Mouse (Mus musculus) thymus, adult 2 months (tissue): ENCODE data around the gene Bst1. TPM values are rescaled to one million over a fixed set of nuclear protein-coding genes. Genes with fewer than 3 reads are reported as not detected.

ENCODE experiments used
- DNase-seq: peaks from one replicate; pipeline ENCODE4 v3.0.0; 2021
- H3K27ac ChIP-seq: fragments of 200-500 bp; 2 replicates; pipeline ENCODE4 v1.5.1; 2012; ENCODE audit warnings: low read length, control low read depth; ENCODE audit not compliant: control insufficient read depth, insufficient read depth
- H3K27me3 ChIP-seq: fragments of 200-500 bp; 2 replicates; pipeline ENCODE4 v1.6.1; 2012; ENCODE audit warnings: mild to moderate bottlenecking, low read length, moderate library complexity, mixed read lengths; ENCODE audit not compliant: control insufficient read depth, insufficient read depth
- H3K36me3 ChIP-seq: fragments of 200-500 bp; 2 replicates; pipeline ENCODE4 v1.6.1; 2012; ENCODE audit warnings: mild to moderate bottlenecking, low read length, moderate library complexity; ENCODE audit not compliant: control insufficient read depth, insufficient read depth
- H3K4me1 ChIP-seq: fragments of 200-500 bp; replicated peaks from 2 replicates; pipeline ENCODE4 v1.6.1; 2012; ENCODE audit warnings: low read length; ENCODE audit not compliant: control insufficient read depth, insufficient read depth
- H3K4me3 ChIP-seq: fragments of 200-500 bp; 2 replicates; pipeline ENCODE4 v1.5.1; 2012; ENCODE audit warnings: mild to moderate bottlenecking, low read length, control low read depth, moderate library complexity; ENCODE audit not compliant: control insufficient read depth, insufficient read depth
- CTCF ChIP-seq: fragments of 200-500 bp; IDR thresholded peaks from 2 replicates; pipeline ENCODE4 v1.5.1; 2012; ENCODE audit warnings: mild to moderate bottlenecking, control low read depth, low read length, moderate library complexity, borderline replicate concordance; ENCODE audit not compliant: control insufficient read depth, poor library complexity, insufficient read depth; ENCODE audit errors: extremely low read depth
- POLR2A ChIP-seq: fragments of 200-500 bp; IDR thresholded peaks from 2 replicates; pipeline ENCODE4 v1.6.1; 2012; ENCODE audit warnings: mild to moderate bottlenecking, low read length, control low read depth, moderate library complexity; ENCODE audit not compliant: control insufficient read depth, poor library complexity, insufficient read depth; ENCODE audit errors: extremely low read depth
- WGBS: fragments of 180-500 bp; shearing (Covaris S2); methylation state at CpG from one replicate; pipeline ENCODE4 v1.1.7; 2018; 5-methylcytosine and 5-hydroxymethylcytosine counted together
- polyA plus RNA-seq: library from polyadenylated mRNA; depleted of rRNA; stranded (reverse); fragments of >200 nt; gene quantifications from 2 replicates; pipeline ENCODE4 v1.2.3, GENCODE M21; 2012

The Bst1 gene
- polyA plus RNA-seq, 1 experiment = 2.6 TPM

GRCm38 (mm10) chr5:43842576-43843155, 24.0 kb downstream of the Bst1 start:
- H3K36me3 ChIP-seq = no peaks in the 10 kb centered on the region
- 87% methylated on average over 3 of the region's 3 CpGs for WGBS
- TF ChIP-seq CTCF (no peak), POLR2A (no peak)
- no peak overlapping the region for H3K27ac ChIP-seq
- H3K4me1 ChIP-seq = no peaks in the 10 kb centered on the region
- no peak overlapping the region for H3K4me3 ChIP-seq
- no peak for DNase-seq
- H3K27me3 ChIP-seq = no peaks in the 10 kb centered on the region

- DNase-seq = no peak
- no peak for TF ChIP-seq CTCF
- no peak for TF ChIP-seq POLR2A
- Histone ChIP-seq H3K4me3 (no peak overlapping the region), H3K27me3 (no peaks in the 10 kb centered on the region), H3K27ac (no peak overlapping the region), H3K36me3 (no peaks in the 10 kb centered on the region), H3K4me1 (no peaks in the 10 kb centered on the region)
- WGBS = 94% methylated on average over 5 of the region's 5 CpGs
Observed at GRCm38 (mm10) chr5:43845083-43845482, 26.4 kb downstream of the Bst1 start.

- TF ChIP-seq CTCF (no peak), POLR2A (no peak)
- WGBS = 74% methylated on average over 1 of the region's 1 CpGs
- no peak overlapping the region for H3K27ac ChIP-seq
- no peak overlapping the region for H3K4me3 ChIP-seq
- DNase-seq = no peak
- H3K27me3 ChIP-seq = no peaks in the 10 kb centered on the region
- no peaks in the 10 kb centered on the region for H3K4me1 ChIP-seq
- no peaks in the 10 kb centered on the region for H3K36me3 ChIP-seq
Observed at GRCm38 (mm10) chr5:43845646-43846045, 27.0 kb downstream of the Bst1 start.

- Histone ChIP-seq H3K27me3 (no peaks in the 10 kb centered on the region), H3K36me3 (no peaks in the 10 kb centered on the region), H3K4me3 (no peak overlapping the region), H3K27ac (no peak overlapping the region), H3K4me1 (no peaks in the 10 kb centered on the region)
- no peak for TF ChIP-seq POLR2A
- no peak for TF ChIP-seq CTCF
- no peak for DNase-seq
- WGBS = 88% methylated on average over 2 of the region's 2 CpGs
Observed at GRCm38 (mm10) chr5:43846227-43846626, 27.5 kb downstream of the Bst1 start.

- Histone ChIP-seq H3K4me1 (no peaks in the 10 kb centered on the region), H3K27me3 (no peaks in the 10 kb centered on the region), H3K4me3 (no peak overlapping the region), H3K36me3 (no peaks in the 10 kb centered on the region), H3K27ac (no peak overlapping the region)
- no peak for TF ChIP-seq CTCF
- no peak for TF ChIP-seq POLR2A
- no peak for DNase-seq
Observed at GRCm38 (mm10) chr5:43847555-43847954, 28.9 kb downstream of the Bst1 start.

GRCm38 (mm10) chr5:43848275-43848674, 29.6 kb downstream of the Bst1 start:
- no peak overlapping the region for H3K4me3 ChIP-seq

GRCm38 (mm10) chr5:43853096-43853867, 34.6 kb downstream of the Bst1 start:
- 56% methylated on average over 11 of the region's 11 CpGs for WGBS

More at GRCm38 (mm10) chr5:43848275-43848674, 29.6 kb downstream of the Bst1 start:
- Histone ChIP-seq H3K36me3 (no peaks in the 10 kb centered on the region), H3K27ac (no peak overlapping the region), H3K27me3 (no peaks in the 10 kb centered on the region), H3K4me1 (no peaks in the 10 kb centered on the region)
- TF ChIP-seq POLR2A (no peak), CTCF (no peak)
- WGBS = 93% methylated on average over 3 of the region's 3 CpGs
- no peak for DNase-seq

More at GRCm38 (mm10) chr5:43853096-43853867, 34.6 kb downstream of the Bst1 start:
- no peaks in the 10 kb centered on the region for H3K27me3 ChIP-seq
- H3K27ac ChIP-seq = no peak overlapping the region
- no peak for DNase-seq
- no peaks in the 10 kb centered on the region for H3K36me3 ChIP-seq
- no peak for TF ChIP-seq POLR2A
- no peak for TF ChIP-seq CTCF
- no peak overlapping the region for H3K4me3 ChIP-seq
- peaks cover 2% of the 10 kb centered on the region; the same call in 1 of the 2 replicates for H3K4me1 ChIP-seq
